Mouse (Mus musculus): ENCODE results near the gene Olfr1145. TPM values are rescaled to one million over a fixed set of nuclear protein-coding genes. Genes with fewer than 3 reads are reported as not detected.

Olfr1145 gene
- not detected for total RNA-seq (2023)

GRCm38 (mm10) chr2:87809522-87809921 is at the start of gene Olfr1145:
Gene Olfr1145, plus strand, starts transcription at chr2:87809822.

GRCm38 (mm10) chr2:87779183-87779582 is 30.4 kb upstream of the Olfr1145 start, which contains the start of gene Olfr152:
Gene Olfr152, plus strand, starts transcription at chr2:87779483.

GRCm38 (mm10) chr2:87800292-87800691 is 9.3 kb upstream of the Olfr1145 start, which contains the start of gene Olfr1143:
Gene Olfr1143, plus strand, starts transcription at chr2:87800592.

DNA sequence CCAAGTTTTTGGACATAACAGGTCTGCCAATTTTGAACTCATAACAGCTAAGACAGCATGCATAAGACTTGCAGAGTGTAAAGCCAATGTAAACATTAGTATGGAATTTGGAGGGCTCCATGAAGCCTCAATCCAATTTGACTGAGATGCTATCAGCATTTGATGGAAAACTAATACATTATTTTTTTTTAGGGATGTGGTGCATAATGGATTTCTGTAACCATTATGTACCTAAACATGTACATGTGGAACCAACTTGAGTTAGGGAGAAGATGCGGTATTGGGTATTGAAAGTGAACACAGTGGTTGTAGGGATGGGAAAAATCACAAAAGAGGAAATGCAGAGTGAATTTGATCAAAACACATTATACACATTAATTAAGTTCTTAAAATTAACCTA is 20.6 kb downstream of the Olfr1145 start, which contains the start of gene Olfr1148:
Gene Olfr1148 (plus strand): TSS at position 301 of the 400 bp plus-strand sequence.

DNA sequence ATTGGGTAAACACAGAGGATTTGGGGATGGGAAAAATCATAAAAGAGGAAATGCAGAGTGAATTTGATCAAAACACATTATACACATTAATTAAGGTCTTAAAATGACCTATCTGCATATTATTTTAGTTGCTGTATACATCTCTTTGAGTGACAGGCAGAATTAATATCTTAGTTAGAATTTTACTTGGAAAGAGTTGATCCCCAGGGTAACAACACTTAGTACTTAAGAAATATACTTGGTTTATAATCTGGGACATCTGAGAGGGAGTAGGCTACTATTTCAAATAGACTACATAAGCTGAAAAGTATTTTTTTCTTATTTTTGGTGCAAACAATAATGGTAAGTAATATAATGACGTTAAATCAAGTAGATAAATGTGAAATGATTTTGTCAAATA is 34.1 kb downstream of the Olfr1145 start, which contains the start of gene Olfr1150-ps1:
Gene Olfr1150-ps1 (plus strand): TSS at position 301 of the 400 bp plus-strand sequence.

DNA sequence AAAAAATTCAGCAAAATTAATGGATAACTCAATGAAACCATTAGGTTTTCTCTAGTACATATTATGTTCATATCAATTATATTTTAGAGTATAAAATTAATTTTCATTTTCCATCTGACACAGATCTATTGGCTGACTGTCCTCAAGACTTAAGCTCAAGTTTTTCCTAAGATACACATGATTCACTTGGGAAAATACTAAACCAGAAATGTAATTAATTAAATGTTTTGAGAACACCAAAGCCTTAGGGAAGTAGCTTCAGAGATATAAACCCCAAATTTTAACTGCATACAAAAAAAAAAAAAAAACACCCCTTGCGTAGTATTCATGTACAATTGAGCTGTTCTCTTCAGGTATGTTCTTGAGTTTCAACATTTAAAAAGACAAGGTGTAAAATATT is 45.9 kb downstream of the Olfr1145 start, which contains the start of gene Olfr1151:
Gene Olfr1151 (plus strand): TSS at position 301 of the 400 bp plus-strand sequence.

Other genes starting within 250 kb of the Olfr1145 start
- not detected for gene Olfr1129, start 235.9 kb upstream of the Olfr1145 start, total RNA-seq (2023)
- gene Olfr1130, start 203.6 kb upstream of the Olfr1145 start, total RNA-seq (2023) = not detected
- gene Olfr1131, start 182.7 kb upstream of the Olfr1145 start, total RNA-seq (2023) = not detected
- not detected for gene Olfr1132, start 172.3 kb upstream of the Olfr1145 start, total RNA-seq (2023)
- gene Olfr1133, start 162.4 kb upstream of the Olfr1145 start, total RNA-seq (2023) = not detected
- not detected for gene Olfr1134, start 151.4 kb upstream of the Olfr1145 start, total RNA-seq (2023)
- gene Olfr1135, start 136.2 kb upstream of the Olfr1145 start, total RNA-seq (2023) = not detected
- not detected for gene Olfr1136, start 115.9 kb upstream of the Olfr1145 start, total RNA-seq (2023)
- not detected for gene Olfr1137, start 96.6 kb upstream of the Olfr1145 start, total RNA-seq (2023)
- not detected for gene Olfr1138, start 69.8 kb upstream of the Olfr1145 start, total RNA-seq (2023)
- not detected for gene Olfr1140, start 66.1 kb upstream of the Olfr1145 start, total RNA-seq (2023)
- not detected for gene Olfr1141, start 55.8 kb upstream of the Olfr1145 start, total RNA-seq (2023)
- gene Olfr152, start 30.3 kb upstream of the Olfr1145 start, total RNA-seq (2023) = not detected
- not detected for gene Olfr1143, start 9.2 kb upstream of the Olfr1145 start, total RNA-seq (2023)
- gene Olfr1148, start 20.7 kb downstream of the Olfr1145 start, total RNA-seq (2023) = not detected
- not detected for gene Olfr1150-ps1, start 34.2 kb downstream of the Olfr1145 start, total RNA-seq (2023)
- gene Olfr1151, start 46.0 kb downstream of the Olfr1145 start, total RNA-seq (2023) = not detected
- gene Olfr1152, start 56.7 kb downstream of the Olfr1145 start, total RNA-seq (2023) = not detected
- not detected for gene Olfr1153, start 85.1 kb downstream of the Olfr1145 start, total RNA-seq (2023)
- gene Olfr1154, start 95.3 kb downstream of the Olfr1145 start, total RNA-seq (2023) = not detected
- gene Olfr1155, start 135.3 kb downstream of the Olfr1145 start, total RNA-seq (2023) = not detected
- not detected for gene Olfr1156, start 143.3 kb downstream of the Olfr1145 start, total RNA-seq (2023)
- not detected for gene Olfr1157, start 158.5 kb downstream of the Olfr1145 start, total RNA-seq (2023)
- gene Olfr74, start 164.8 kb downstream of the Olfr1145 start, total RNA-seq (2023) = not detected
- not detected for gene Olfr1158, start 180.3 kb downstream of the Olfr1145 start, total RNA-seq (2023)
- gene Olfr1160, start 198.4 kb downstream of the Olfr1145 start, total RNA-seq (2023) = not detected
- gene Olfr1161, start 213.0 kb downstream of the Olfr1145 start, total RNA-seq (2023) = not detected
- gene Olfr73, start 227.9 kb downstream of the Olfr1145 start, total RNA-seq (2023) = not detected
- not detected for gene Olfr1162, start 241.3 kb downstream of the Olfr1145 start, total RNA-seq (2023)

Measured in neutrophil, adult 59 days (primary cell).